Mouse (Mus musculus) brain, embryonic 14.5 days (tissue): Measurements from ENCODE around the gene H2al1c.

Experiments used
- CTCF ChIP-seq: fragments of 200-500 bp; IDR thresholded peaks from 2 replicates; pipeline ENCODE4 v1.5.1; 2012; ENCODE audit warnings: inconsistent platforms, mild to moderate bottlenecking, moderate library complexity, borderline replicate concordance; ENCODE audit not compliant: insufficient read depth, insufficient read length; ENCODE audit errors: extremely low read depth
- POLR2A ChIP-seq: fragments of 200-500 bp; IDR thresholded peaks from 2 replicates; pipeline ENCODE4 v1.6.1; 2012; ENCODE audit warnings: mild to moderate bottlenecking, inconsistent platforms, borderline replicate concordance; ENCODE audit not compliant: poor library complexity, insufficient read depth, insufficient read length, severe bottlenecking; ENCODE audit errors: extremely low read depth

GRCm38 (mm10) chrX:11280741-11281140, 24.7 kb upstream of the H2al1c start:
- TF ChIP-seq CTCF (no peak), POLR2A (no peak)
